Mouse (Mus musculus) urinary bladder, postnatal 25 days (tissue): ENCODE data around the gene Cybrd1.

Source experiments
- DNase-seq: peaks from one replicate; pipeline ENCODE4 v3.0.0; 2022; ENCODE audit warnings: low spot score

Gene Cybrd1

DNA sequence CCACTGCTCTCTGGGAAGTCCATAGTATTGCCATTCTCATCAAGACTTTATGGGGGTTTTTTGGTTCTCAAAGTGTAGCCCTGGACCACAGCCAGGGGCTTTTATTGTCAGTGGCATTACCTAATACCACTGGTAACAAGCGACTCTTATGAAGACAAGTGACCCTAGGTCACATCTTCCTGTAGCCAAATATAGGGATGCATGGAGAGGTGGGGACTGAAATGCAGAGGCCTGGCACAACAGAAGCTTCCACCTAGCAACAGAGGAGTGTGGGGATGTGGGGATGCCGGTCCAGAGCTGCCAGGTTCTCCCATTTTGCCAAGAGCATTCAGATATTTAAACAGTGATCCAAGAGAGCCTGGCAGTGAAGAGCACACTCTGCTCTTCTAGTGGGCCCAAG lies 5.9 kb downstream of the Cybrd1 start:
- DNase-seq: no peak

DNA sequence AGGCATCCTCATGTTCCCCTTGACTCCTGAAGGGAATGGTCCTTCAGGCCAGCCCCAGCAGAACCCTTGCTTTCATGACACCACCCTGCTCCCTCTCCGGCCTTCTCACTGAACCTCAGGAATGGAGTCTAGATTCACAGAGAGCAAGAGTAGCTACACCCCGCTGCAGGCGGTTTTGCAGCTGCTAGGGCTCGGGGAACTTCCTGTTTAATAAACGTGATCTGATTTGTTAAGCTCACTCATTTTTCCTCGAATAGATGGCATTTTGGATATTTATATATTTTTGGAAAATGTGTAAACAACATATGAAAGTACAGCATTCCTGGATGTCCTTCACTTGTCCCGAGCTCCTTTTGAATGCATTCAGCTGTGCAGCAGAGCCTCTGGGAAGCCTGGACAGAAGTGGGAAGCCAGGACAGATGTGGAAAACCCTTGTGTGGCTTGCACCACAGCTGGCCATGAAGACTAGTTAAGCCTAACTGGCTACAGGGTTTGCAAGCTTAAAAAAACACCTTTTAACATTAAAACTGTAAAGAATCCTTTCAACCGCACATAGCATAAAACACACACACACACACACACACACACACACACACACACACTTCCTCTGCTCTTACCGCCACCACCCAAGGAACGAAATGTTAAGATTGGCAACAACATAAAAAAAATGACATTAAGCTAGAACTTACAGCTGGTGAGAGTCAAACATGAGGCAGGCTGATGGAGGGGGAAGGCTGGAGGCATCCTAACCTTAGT lies 10.2 kb downstream of the Cybrd1 start:
- DNase-seq: no peak

DNA sequence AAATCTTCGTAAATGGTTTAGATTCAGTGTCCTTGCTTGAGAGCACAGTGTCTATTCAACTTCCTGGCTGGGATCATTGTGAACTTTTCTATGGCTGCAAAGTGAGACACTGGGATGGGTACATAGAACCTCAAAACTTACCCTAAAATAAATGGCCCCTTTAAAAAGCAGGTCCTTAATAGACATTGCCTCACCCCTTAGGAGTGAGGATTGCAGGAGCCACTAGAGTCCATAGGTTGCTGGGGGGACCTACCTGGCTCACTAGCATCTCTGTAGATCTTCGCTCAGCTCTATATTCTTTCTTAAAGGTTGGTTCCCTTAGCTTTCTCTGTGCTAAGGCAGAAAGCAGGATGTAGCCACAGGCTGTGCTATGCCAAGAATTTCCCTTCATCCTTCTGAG lies 12.6 kb downstream of the Cybrd1 start:
- DNase-seq: no peak

DNA sequence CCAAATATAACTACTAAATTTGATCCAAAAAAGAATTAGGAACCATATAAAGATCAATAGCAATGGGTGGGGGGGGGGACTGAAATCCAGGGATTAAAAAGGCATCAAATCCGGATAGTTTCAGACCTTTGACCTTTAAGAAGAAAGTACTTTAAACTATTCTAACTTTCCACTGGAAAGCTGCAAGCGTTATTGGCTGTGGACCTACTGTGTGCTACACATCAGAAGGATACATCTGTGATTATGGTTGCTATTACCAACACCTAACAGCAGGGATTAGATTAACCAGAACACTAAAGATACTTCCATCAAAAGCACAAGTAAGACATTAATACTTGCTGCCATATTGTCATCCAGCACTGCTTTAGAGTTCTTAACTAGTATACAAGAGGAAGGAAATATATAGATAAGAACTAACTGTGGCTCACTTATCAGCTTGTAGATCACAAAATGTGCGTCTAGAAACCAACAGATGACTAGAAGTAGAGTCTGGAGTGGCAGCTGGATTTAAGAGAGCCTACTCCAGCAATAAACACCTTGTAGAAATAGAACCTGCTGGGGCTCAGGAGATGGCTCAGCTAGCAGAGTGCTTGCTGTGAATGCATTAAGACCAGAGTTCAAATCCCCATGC lies 14.3 kb downstream of the Cybrd1 start:
- no peak for DNase-seq

DNA sequence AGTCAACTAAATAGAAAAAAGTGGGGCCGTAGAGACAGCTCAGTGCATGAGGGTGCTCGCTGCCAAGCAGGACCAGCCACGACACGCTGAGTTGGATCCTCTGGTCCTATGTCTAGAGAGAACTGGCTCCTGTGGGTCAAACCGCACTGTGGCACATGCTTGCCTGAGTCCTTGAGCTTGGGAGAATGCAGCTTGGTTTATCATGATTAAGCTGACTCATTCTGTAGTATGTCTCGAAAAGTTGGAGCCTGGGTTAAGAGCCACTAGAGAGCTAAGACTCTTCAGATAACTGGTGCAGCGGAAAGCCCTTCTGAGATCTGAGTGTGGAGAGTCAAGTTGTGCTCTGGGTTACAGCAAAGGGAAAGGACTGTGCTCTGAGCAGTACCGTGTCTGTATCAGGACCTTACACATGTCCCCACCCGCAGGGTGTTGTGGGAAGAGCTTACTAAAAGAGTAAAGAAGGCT lies 16.4 kb downstream of the Cybrd1 start:
- no peak for DNase-seq

DNA sequence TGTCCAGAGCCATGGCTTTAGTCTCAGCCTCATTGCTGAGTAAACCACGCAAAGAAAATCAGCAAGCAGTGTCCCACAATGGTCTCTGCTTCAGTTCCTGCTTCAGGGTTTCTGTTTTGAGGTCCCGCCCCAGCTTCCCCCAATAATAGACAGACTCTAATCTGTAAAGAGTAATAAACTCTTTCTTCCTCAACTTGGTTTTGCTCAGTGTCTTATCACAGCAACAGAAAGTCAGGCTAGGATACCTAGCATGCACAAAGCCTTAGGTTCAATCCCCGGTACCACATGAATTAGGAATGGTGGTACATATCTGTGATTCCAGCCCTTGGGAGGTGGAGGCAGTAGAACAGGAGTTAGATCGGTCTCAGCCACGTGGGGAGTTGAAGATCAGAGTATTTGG lies 17.1 kb downstream of the Cybrd1 start:
- no peak for DNase-seq

DNA sequence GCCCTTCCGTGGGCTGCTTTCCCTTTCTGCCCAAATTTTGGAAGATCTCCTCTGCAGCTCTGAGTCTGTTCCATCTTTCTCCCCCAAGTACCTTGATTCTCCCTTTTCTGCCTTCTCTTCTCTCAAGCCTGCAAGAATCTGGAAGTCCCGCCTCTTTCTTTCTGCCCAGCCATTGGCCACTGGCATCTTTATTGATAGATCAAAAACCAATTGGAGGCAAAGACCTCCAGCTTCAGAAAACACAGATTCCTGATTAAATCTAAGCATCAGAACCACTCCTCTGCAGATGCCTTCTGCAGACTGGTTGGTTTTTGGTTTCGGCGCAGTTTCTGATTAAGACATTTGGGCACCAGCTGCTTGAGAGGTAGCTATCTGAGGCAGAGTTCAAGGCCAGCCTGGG lies 22.9 kb downstream of the Cybrd1 start:
- no peak for DNase-seq

DNA sequence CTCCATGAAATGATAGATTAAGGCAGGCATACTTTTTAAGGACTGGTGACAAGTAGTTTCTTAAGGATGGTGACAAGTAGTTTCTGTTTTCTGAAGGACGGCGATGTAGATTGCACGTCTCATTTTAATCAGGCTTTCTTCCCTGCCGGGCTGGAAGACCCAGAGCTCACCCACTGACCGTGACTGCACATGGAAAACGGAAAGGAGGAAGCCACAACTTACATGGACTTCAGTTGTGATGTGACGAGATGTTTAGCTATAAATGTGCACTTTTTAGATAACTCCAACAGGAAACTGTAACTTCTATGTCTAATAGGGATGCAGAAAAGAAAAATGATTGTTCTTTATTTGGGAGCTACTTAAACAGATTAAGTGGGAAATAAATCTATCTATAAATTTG lies 24.7 kb downstream of the Cybrd1 start:
- DNase-seq: no peak

DNA sequence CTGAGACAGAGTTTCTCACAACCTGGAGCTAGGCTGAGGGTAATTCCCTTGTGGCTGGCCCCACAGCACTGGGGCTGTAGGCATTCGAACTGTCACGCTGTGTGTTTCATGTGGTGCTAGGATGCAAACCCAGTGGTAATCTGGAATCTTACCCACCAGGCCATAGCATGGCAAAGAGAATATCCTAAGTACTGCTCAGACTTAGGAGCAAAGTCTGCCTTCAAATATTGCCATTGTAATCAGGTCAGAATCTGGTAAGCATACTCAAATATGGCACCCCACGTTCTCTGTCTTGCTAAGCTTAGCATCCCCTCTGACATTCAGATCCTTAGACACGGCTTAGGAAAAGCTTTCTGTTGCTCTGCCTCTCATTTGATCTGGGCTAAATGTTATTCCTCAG lies 28.1 kb downstream of the Cybrd1 start:
- no peak for DNase-seq

DNA sequence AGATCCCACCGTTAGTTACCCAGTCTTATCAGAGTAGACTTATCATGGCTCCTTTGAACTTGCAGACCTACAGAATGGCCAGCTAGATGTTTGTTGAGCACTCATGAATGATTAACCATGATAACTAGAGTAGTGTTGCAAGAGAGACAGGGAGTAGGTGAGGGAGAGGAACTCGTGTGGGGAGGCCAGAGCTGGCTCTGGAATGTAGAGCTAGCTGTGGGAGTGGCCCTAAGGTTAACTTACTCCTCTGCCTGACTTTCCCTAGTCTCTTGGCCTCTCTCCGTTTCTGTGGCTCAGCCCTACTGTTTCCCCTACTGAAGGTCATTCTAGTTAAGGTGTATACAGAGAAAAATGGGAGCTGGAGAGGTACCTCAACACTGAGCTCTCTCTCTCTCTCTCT lies 28.5 kb downstream of the Cybrd1 start:
- no peak for DNase-seq

DNA sequence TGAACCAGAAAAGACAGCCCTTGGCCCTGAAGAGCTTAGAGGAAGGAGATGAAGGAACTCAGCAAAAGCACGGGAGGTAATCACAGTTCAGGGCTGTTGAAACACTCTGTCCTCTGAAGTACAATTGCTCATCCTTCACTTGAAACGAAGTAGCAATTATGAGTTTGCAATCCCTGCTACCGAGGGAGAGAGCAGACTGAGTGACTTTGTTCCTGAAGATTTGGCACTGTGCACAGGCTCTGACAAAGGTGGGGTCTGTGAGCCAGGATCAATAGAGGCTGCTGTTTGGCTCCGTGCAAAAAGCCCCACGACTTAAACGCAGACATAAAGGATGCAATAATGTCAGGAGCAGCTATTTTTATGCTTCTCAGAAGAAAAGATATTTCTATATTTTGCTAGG lies 30.1 kb downstream of the Cybrd1 start:
- no peak for DNase-seq

DNA sequence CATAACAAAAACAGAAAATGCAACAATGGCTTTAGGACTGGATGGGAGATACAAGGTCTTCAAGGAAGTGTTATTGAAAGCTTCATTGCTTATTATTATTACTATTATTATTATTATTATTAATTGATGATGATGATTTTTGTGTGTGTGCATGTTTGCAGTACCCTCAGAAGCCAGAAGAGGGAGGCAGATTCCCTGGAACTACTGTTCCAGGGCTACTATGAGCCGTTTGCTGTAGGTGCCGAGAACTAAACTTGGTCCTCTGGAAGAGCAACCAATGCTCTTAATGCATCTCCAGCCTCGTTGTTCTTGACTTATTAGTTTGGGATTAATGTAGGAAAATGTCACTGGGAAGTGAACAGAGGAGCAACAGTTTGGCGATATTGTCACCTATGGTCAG lies 34.4 kb downstream of the Cybrd1 start:
- no peak for DNase-seq

DNA sequence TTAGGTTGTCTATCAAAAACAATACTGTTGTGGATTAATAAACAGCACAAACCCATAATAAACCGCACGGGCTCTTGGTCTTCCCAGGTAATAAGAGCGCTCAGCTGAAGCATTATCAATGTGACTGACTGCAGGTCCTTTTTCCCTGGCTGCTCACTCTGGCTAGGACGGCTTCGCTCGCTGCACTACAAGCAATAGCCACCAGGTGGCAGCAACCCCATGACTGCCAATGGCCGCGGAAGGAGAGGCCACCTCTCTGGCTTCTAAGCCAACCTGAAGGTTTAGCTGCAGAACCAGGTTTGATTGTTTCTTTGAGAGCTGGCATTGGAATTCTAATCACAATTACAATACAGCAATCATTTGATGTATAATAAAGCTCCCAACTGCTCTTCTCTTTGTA lies 37.8 kb downstream of the Cybrd1 start:
- peak; percentile 82 for DNase-seq

DNA sequence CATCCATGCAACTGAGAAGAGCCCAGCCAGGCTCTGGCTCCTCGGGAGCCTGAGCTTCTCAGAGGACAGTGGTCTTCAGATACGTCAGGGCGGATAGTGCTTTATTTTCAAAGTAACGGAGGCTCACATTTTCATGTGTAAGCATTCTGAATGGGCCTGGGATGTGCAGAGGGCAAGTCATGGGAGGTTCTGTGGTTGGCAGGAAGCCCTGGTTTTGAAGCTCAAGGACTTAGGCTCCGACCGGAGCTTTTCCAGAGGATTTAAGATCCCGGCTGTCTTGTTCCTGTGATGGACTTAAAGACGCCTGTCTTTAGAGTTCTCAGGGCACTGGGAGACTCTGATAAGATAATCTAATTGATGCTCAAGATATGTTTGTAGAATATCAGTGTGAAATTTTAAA lies 38.7 kb downstream of the Cybrd1 start:
- no peak for DNase-seq

DNA sequence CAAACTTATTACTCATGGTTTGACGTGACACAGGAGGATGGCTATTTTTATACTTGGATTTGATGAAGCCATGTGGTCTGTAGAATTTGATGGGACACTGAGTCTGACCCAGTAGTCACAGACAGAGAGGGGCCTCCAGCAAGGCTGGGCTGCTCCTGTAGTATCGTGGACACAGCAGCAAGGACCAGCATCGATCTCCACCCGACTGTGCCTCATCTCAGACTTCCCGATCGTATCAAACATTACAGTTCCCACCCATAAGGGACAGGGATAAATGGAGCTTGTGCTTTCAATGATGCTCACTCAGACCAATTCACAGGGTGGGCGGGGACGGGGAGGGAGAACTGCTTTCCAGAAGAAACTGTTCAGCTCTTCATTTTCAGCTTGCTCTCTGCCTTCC lies 40.2 kb downstream of the Cybrd1 start:
- DNase-seq: no peak

DNA sequence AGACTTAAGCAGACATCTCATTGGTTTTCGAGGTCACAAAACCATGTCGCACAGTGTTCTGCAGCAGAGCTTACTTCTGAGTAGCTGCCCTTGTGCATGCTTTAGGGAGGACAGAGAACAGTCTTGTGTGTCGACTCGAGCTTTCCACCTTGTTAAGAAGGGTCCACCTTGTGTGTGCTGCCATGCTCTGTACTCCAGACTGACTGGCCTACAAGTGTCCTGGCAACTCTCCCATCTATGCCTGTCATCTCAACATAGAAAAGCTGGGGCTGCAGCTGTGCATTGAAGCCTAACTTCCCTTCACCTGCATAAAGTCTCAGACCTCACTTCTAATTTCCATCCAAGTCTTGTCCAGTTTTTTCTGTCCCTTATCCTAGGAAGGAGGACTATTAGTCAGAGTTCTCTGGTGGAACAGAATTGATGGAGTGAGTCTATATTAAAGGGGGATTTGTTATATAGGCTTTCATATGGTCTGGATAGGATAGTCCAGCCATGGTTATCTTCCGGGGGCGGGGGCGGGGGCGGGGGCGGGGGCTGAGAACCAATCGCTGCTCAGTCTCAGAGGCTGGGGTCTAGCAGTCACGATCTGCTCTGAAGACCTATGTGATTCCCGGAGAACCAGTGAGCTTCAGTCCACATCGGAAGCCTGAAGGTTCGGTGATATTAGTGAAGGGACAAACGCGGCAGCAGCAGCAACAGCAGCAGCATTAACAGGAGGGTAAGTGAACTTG lies 42.0 kb downstream of the Cybrd1 start:
- DNase-seq: no peak

DNA sequence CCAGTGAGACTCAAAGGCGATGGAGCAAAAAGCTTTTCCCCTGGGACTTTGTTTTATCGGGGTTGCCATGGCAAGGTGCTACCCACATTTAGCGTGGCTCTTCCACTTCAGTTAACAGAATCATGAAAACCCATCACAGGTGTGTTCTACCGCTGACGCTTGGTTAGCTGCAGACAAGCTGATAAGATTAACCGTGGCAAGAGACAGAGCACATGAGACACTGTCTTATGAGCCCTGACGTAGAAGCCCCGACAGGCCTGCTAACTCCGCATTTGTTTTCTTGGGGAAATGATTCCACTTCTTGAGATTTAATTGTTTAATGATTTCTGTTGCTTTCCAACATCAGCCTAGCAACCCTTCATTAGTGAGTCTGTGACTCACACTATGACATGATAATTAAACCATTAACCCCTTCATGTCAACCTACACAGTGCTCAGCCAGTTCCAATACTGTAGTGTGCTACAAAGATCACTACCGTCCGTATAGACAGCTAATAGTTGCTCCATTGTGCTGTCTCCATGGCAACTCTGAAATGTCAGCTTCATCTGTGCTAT lies 42.7 kb downstream of the Cybrd1 start:
- no peak for DNase-seq

DNA sequence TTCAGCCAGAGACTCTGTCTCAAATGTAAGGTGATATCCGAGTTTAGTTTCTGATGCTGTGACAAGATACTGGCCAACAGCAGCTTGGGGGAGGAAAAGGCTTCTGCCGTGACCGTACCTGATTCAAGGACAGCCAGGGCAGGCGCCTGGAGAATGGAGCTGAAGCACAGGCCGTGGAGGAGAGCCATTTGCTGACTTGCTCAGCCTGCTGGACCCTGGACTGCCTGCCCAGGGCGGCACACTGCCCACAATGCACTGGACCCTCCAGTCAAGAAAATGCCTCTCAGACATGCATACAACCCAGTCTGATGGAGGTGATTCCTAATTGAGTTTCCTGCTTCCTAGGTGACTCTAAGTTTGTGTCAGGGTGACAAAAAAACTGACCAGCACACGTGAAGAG lies 43.8 kb downstream of the Cybrd1 start:
- no peak for DNase-seq

DNA sequence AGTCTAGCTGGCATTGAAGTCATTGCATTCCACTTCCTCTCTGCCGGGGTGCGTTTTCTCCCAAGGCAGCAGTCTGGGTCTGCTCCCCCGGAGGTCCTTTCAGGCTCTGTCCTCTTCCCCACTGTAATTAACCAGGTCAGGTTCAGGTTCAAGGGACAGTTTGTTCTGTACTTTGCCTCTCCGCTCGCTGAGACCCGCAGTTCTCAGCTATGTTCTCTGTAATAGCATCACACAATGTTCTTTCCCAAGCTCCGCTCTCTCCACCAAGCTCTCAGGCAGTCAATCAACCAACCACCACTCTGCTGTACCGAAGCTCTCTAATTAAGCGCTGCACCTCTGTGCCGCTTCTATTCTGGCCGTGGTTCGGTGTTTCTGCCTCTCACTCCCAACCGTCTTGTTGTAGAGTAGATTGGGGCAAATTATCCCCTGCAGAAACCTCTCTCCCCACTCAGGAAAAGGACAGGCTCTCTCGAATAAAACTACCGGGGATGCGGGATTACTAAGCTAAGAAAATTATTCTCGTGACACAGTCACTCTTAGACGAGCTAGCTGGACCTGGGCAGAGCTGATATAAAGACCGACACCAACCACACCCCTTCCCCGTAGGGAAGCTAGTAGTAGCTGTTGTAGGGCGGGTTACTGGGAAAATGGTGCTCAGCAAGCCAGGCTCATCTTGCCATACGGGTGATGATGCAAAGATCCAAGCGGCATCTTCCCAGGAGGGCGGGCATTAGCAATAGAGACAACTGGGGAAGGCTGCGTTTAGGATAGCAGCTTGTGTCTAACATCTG lies 45.3 kb downstream of the Cybrd1 start:
- DNase-seq: no peak

DNA sequence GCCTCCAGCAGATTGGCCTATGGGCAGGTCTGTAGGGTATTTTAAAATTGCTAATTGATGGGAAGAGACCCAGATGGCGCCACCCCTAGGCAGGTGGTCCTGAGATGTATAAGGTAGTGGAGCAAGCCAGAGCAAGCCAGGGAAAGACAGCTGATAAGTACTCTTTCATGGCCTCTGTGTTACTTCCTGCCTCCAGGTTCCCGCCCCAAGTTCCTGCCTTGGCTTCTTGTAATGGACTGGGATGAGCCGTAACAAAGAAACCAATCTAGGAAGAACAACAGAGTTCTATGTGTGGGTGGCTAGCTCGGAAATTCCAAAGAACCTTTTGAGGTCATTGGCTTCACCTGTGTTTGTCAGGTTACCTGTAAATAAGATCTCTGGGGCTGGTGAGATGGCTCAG lies 49.5 kb downstream of the Cybrd1 start:
- DNase-seq: no peak

DNA sequence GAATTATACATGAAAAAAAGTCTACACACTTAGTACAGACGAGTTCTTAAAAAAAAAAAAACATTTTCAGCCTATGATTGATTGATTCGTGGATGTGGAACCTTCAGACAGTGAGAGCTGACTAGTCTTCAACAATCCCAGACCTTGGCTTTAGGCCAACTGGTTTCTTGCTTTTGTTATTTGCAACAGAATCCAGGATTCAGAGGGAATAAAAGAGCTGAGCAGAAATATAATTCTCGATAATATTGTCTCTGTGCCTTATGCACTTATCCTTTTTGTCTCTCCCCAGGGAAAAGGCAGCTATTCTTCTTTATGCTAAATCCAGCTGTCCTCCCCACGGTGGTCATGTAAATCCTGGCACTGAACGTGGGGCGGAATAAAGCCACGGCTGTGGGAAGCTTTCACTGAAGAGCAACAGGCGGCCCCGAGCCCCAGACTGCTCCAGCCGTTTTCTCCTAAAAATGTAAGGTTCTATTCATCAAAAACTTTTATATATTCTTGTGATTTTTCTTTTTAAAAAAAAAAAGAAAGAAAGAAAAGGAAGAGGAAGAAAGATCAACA lies 50.8 kb downstream of the Cybrd1 start:
- no peak for DNase-seq

DNA sequence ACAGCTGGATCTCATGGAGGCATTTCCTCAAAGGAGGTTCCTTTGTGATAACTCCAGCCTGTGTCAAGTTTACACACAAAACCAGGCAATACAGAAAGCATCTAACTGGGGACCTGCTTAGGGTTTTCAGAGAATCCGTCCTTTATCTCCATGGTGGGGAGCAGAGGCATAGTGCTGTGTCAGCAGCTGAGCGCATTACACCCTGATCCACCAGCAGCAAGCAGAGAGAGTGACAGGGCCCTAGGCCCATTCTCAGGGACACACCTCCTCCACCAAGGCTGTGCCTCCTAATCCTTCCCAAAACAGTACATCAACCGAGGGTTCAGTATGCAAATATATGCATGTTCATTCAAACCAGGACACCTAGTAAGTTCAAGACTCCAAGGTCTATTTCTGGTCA lies 55.3 kb downstream of the Cybrd1 start:
- DNase-seq: no peak
